Comparison of ENCODE assay signal across 21 mouse cellular contexts in genomic region chr5:72709976-72710375, GRCm38 (mm10). TPM values are rescaled to one million over a fixed set of nuclear protein-coding genes. Genes with fewer than 3 reads are reported as not detected.
"Had no signal": no experiment of that assay in that cellular context is flagged by ENCODE, and none has a peak within 500 bp of the region (broad histone marks: within the 10 kb centered on the region; RNA-seq: fewer than 3 reads in every experiment).

No protein-coding gene starts in this region.

- H3K9ac ChIP-seq: liver, embryonic 13.5 days; lung, embryonic 14.5 days; neural tube, embryonic 13.5 days had no signal

- DNase-seq: kidney, adult 18-20 months; kidney, postnatal 10 days; kidney, postnatal 4 days; layer of hippocampus, adult 9-11 months; layer of hippocampus, postnatal 36 days; liver, embryonic 13.5 days; lung, embryonic 14.5 days; lung, postnatal 10 days; lung, postnatal 36 days; retina, postnatal 1 day; right cerebral cortex, postnatal 25 days; spleen, adult 18-20 months; thymus, postnatal 36 days had no signal

- H3K27ac ChIP-seq: layer of hippocampus, adult 2 months; left cerebral cortex, adult 2 months; liver, embryonic 13.5 days; midbrain, embryonic 10.5 days; neural tube, embryonic 13.5 days had no signal

- H3K4me1 ChIP-seq: liver, embryonic 13.5 days; megakaryocyte, embryonic 14.5 days; neural tube, embryonic 13.5 days had no signal

- H3K9me3 ChIP-seq: liver, embryonic 13.5 days; neural tube, embryonic 13.5 days had no signal

- H3K27me3 ChIP-seq: liver, embryonic 13.5 days; megakaryocyte, embryonic 14.5 days; neural tube, embryonic 13.5 days had no signal

- H3K36me3 ChIP-seq: liver, embryonic 13.5 days; midbrain, embryonic 10.5 days; neural tube, embryonic 13.5 days had no signal

- H3K4me2 ChIP-seq: liver, embryonic 13.5 days; lung, embryonic 14.5 days; neural tube, embryonic 13.5 days had no signal

- H3K4me3 ChIP-seq: layer of hippocampus, adult 2 months; left cerebral cortex, adult 2 months; liver, embryonic 13.5 days; megakaryocyte, embryonic 14.5 days; midbrain, embryonic 10.5 days; myocyte; neural tube, embryonic 13.5 days had no signal

RNA-seq across cellular contexts. Expression of gene Txk, which starts 42.6 kb away (rescaled TPM):
- polyA plus RNA-seq: kidney, embryonic 14.5 days; liver, embryonic 13.5 days; lung, embryonic 14.5 days; midbrain, embryonic 10.5 days; midbrain, embryonic 16.5 days had no signal
